Mouse (Mus musculus) myocyte (in vitro differentiated cells): ENCODE measurements around the gene Jmjd7.

Experiments
- E2F4 ChIP-seq: IDR thresholded peaks from one replicate; pipeline ENCODE4 v1.6.1; 2011; ENCODE audit warnings: mild to moderate bottlenecking, control low read depth, moderate library complexity; ENCODE audit not compliant: insufficient read depth
- MAX ChIP-seq: IDR thresholded peaks from one replicate; pipeline ENCODE4 v1.6.1; 2011; ENCODE audit warnings: low read depth, mild to moderate bottlenecking, control low read depth
- MYOG ChIP-seq, 3 experiments: IDR thresholded peaks; one replicate each; pipeline ENCODE4 v1.6.1; 2011; ENCODE audit warnings: control low read depth in 2 of 3, low read depth in 2 of 3, mild to moderate bottlenecking in 2 of 3; ENCODE audit not compliant: insufficient read length in 2 of 3, control insufficient read depth in 1 of 3, insufficient read depth in 1 of 3
- POLR2A ChIP-seq: IDR thresholded peaks from one replicate; pipeline ENCODE4 v1.6.1; 2011; ENCODE audit warnings: low read depth, mild to moderate bottlenecking, control low read depth, moderate library complexity; ENCODE audit not compliant: insufficient read length
- POLR2AphosphoS2 ChIP-seq: IDR thresholded peaks from one replicate; pipeline ENCODE4 v1.6.1; 2011; ENCODE audit warnings: low read depth, control low read depth; ENCODE audit not compliant: insufficient read length
- TCF3 ChIP-seq: IDR thresholded peaks from one replicate; pipeline ENCODE4 v1.6.1; 2011; ENCODE audit warnings: low read depth, control low read depth; ENCODE audit not compliant: insufficient read length

GRCm38 (mm10) chr2:119988952-119989351 is 38.3 kb upstream of the Jmjd7 start:
- TF ChIP-seq MAX, result no peak
- no peak for TF ChIP-seq MYOG (IDR thresholded peaks at IDR 0.05; ENCODE audit: control insufficient read depth in 1 of 3, insufficient read depth in 1 of 3, insufficient read length in 2 of 3, low read depth in 2 of 3)
- TF ChIP-seq POLR2A, result no peak
- TF ChIP-seq E2F4, result no peak
- no peak for TF ChIP-seq POLR2AphosphoS2
- TF ChIP-seq TCF3, result no peak
